Mouse (Mus musculus) olfactory bulb, adult 2 months (tissue): Measurements from ENCODE around the gene Slc17a7.

Source experiments
- CTCF ChIP-seq: fragments of 200-500 bp; IDR thresholded peaks from 2 replicates; pipeline ENCODE4 v1.5.1; 2012; ENCODE audit warnings: low read depth, mild to moderate bottlenecking, low read length, moderate library complexity; ENCODE audit not compliant: insufficient read depth
- POLR2A ChIP-seq: fragments of 200-500 bp; IDR thresholded peaks from 2 replicates; pipeline ENCODE4 v1.6.1; 2012; ENCODE audit warnings: mild to moderate bottlenecking, low read depth, low read length, moderate library complexity; ENCODE audit not compliant: insufficient read depth

DNA sequence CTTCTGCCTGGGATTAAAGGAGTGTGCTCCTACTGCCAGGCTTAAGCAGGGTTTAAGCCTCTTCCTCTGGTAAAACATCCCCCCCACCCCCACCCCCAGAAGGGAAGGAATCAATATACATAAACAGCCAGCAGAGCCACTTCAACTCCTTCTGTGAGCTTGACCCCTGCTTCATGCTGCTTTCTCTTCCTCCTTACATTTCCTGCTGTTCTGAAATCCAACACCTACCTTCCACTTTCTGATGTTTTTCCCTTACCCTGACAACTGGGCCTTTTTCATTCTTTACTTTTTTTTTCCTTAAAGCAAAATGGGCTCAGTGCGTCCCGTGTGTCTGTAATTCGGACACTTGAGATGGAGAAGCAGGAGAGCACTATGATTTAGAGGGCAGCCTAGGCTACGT, 13.4 kb upstream of the Slc17a7 start:
- TF ChIP-seq POLR2A (no peak), CTCF (no peak)
